12 mouse cellular contexts compared by ENCODE assay signal in genomic region chr5:124193286-124194112, GRCm38 (mm10). TPM values are rescaled to one million over a fixed set of nuclear protein-coding genes. Genes with fewer than 3 reads are reported as not detected.
DNase-seq lines count a peak whose midpoint lies in the region; ATAC-seq and TF ChIP-seq lines count a peak whose summit lies in the region.
"Had no signal": no experiment of that assay in that cellular context is flagged by ENCODE, and none has a peak within 500 bp of the region (broad histone marks: within the 10 kb centered on the region; RNA-seq: fewer than 3 reads in every experiment).

No protein-coding gene starts in this region.

- no peaks in the 10 kb centered on the region for H3K27me3 ChIP-seq in intestine, embryonic 15.5 days (replicated peaks)
- no peaks in the 10 kb centered on the region for H3K27me3 ChIP-seq in intestine, postnatal 0 days (replicated peaks; ENCODE audit: control insufficient read depth, insufficient read depth, low read length)
- H3K27me3 ChIP-seq in forebrain, embryonic 13.5 days: no peaks in the 10 kb centered on the region
- H3K27me3 ChIP-seq in midbrain, embryonic 13.5 days: no peaks in the 10 kb centered on the region
- H3K27me3 ChIP-seq: megakaryocyte, embryonic 14.5 days had no signal

- 0 out of 2 replicates have a peak, but pooled peaks have one; percentile 23 for ATAC-seq in intestine, embryonic 15.5 days
- no peak for ATAC-seq in intestine, postnatal 0 days
- peak; percentile 59; the same call in 1 of the 2 replicates for ATAC-seq in forebrain, embryonic 13.5 days
- ATAC-seq in midbrain, embryonic 13.5 days: peak; percentile 68
- no peak for ATAC-seq in erythroid progenitor cell, adult 5-6 weeks (replicated peaks; ENCODE audit: low FRiP score, poor library complexity, severe bottlenecking)
- no peak for ATAC-seq in megakaryocyte progenitor cell, adult 5-6 weeks (replicated peaks; ENCODE audit: poor library complexity)

- no peaks in the 10 kb centered on the region for H3K9me3 ChIP-seq in intestine, embryonic 15.5 days
- H3K9me3 ChIP-seq in intestine, postnatal 0 days (ENCODE audit: control insufficient read depth): no peaks in the 10 kb centered on the region
- H3K9me3 ChIP-seq in forebrain, embryonic 13.5 days (replicated peaks): no peaks in the 10 kb centered on the region
- H3K9me3 ChIP-seq in midbrain, embryonic 13.5 days: no peaks in the 10 kb centered on the region
- H3K9me3 ChIP-seq: megakaryocyte, embryonic 14.5 days had no signal

- DNase-seq in thymus, postnatal 10 days (ENCODE audit: low spot score in 2 of 2): peak; percentile 59 to 61
- DNase-seq: cerebellum, adult 18-20 months; layer of hippocampus, adult 9-11 months; right cerebral cortex, adult 18-20 months had no signal

- no peak overlapping the region for H3K27ac ChIP-seq in intestine, embryonic 15.5 days
- H3K27ac ChIP-seq in intestine, postnatal 0 days (ENCODE audit: low read depth, low read length): no peak overlapping the region
- H3K27ac ChIP-seq in forebrain, embryonic 13.5 days: peak overlapping the region; percentile 2; the same call in 1 of the 2 replicates
- H3K27ac ChIP-seq in midbrain, embryonic 13.5 days: peak overlapping the region; percentile 70
- H3K27ac ChIP-seq: liver, embryonic 14.5 days had no signal

- H3K4me2 ChIP-seq in intestine, embryonic 15.5 days (replicated peaks): no peak overlapping the region
- no peak overlapping the region for H3K4me2 ChIP-seq in intestine, postnatal 0 days (replicated peaks; ENCODE audit: low read depth)
- peak overlapping the region; percentile 39 for H3K4me2 ChIP-seq in forebrain, embryonic 13.5 days
- H3K4me2 ChIP-seq in midbrain, embryonic 13.5 days (replicated peaks): peak overlapping the region; percentile 33

- H3K9ac ChIP-seq in intestine, embryonic 15.5 days: no peak overlapping the region
- H3K9ac ChIP-seq in intestine, postnatal 0 days (ENCODE audit: low read depth, low read length): no peak overlapping the region
- peak overlapping the region; percentile 50; the same call in 1 of the 2 replicates for H3K9ac ChIP-seq in forebrain, embryonic 13.5 days
- peak overlapping the region; percentile 54 for H3K9ac ChIP-seq in midbrain, embryonic 13.5 days (replicated peaks)
- H3K9ac ChIP-seq: liver, embryonic 14.5 days had no signal

- TF ChIP-seq CTCF in intestine, postnatal 0 days (IDR thresholded peaks at IDR 0.05; ENCODE audit: low read depth): no peak

- H3K36me3 ChIP-seq in intestine, embryonic 15.5 days: no peaks in the 10 kb centered on the region
- no peaks in the 10 kb centered on the region for H3K36me3 ChIP-seq in intestine, postnatal 0 days (ENCODE audit: control insufficient read depth, insufficient read depth)
- no peaks in the 10 kb centered on the region for H3K36me3 ChIP-seq in forebrain, embryonic 13.5 days (ENCODE audit: poor library complexity, severe bottlenecking)
- H3K36me3 ChIP-seq in midbrain, embryonic 13.5 days: no peaks in the 10 kb centered on the region

- H3K4me3 ChIP-seq in intestine, embryonic 15.5 days (replicated peaks): no peak overlapping the region
- no peak overlapping the region for H3K4me3 ChIP-seq in intestine, postnatal 0 days (ENCODE audit: low read depth, low read length)
- H3K4me3 ChIP-seq in forebrain, embryonic 13.5 days: no peak overlapping the region
- H3K4me3 ChIP-seq in midbrain, embryonic 13.5 days (replicated peaks): no peak overlapping the region
- H3K4me3 ChIP-seq: megakaryocyte, embryonic 14.5 days had no signal

- H3K4me1 ChIP-seq in intestine, embryonic 15.5 days (replicated peaks): peaks cover 3% of the 10 kb centered on the region; the same call in 1 of the 2 replicates
- H3K4me1 ChIP-seq in intestine, postnatal 0 days (replicated peaks; ENCODE audit: control insufficient read depth, insufficient read depth, low read length): 0 out of 2 replicates have a peak, but pooled peaks cover 3% of the 10 kb centered on the region
- peaks cover 30% of the 10 kb centered on the region for H3K4me1 ChIP-seq in forebrain, embryonic 13.5 days
- H3K4me1 ChIP-seq in midbrain, embryonic 13.5 days (replicated peaks): peaks cover 48% of the 10 kb centered on the region

- 77% methylated on average over 24 of the region's 24 CpGs for WGBS in intestine, embryonic 15.5 days
- 80% methylated on average over 24 of the region's 24 CpGs for WGBS in intestine, postnatal 0 days
- 52% methylated on average over 24 of the region's 24 CpGs for WGBS in forebrain, embryonic 13.5 days
- WGBS in midbrain, embryonic 13.5 days: 67% methylated on average over 24 of the region's 24 CpGs

RNA-seq across cellular contexts. Expression of gene Pitpnm2, which starts 56.1 kb away (rescaled TPM):
- polyA plus RNA-seq in intestine, embryonic 15.5 days (2015; fragmentation: Nextera tagmentation; extraction: Ambion mirVana): 3.1 and 3.8 TPM in 2 replicates
- 1.5 and 1.9 TPM in 2 replicates for polyA plus RNA-seq in intestine, postnatal 0 days (2015; fragmentation: Nextera tagmentation; extraction: Ambion mirVana)
- 5.4 and 6.5 TPM in 2 replicates for polyA plus RNA-seq in forebrain, embryonic 13.5 days (2015; fragmentation: Nextera tagmentation; extraction: Ambion mirVana)
- polyA plus RNA-seq in midbrain, embryonic 13.5 days (2015; fragmentation: Nextera tagmentation; extraction: Ambion mirVana): 6.6 and 7.7 TPM in 2 replicates
- total RNA-seq in erythroid progenitor cell, adult 5-6 weeks (2015; ENCODE audit: low replicate concordance): 0.42 and 2.5 TPM in 2 replicates
- 0.51 and 0.76 TPM in 2 replicates for total RNA-seq in erythroid progenitor cell, adult 5-6 weeks (2017; ENCODE audit: low replicate concordance)
- 6.0 and 7.5 TPM in 2 replicates for total RNA-seq in megakaryocyte progenitor cell, adult 5-6 weeks (2015)
- 2.5 and 3.1 TPM in 2 replicates for total RNA-seq in megakaryocyte progenitor cell, adult 5-6 weeks (2017)

Comparison
In these comparisons a context has a peak if more than half of its experiments do, and no peak if none do; other contexts are left out.
1. ATAC-seq: peak in intestine, embryonic 15.5 days (single experiment), forebrain, embryonic 13.5 days (single experiment) and midbrain, embryonic 13.5 days (single experiment); none in intestine, postnatal 0 days (single experiment), erythroid progenitor cell, adult 5-6 weeks (single experiment) and megakaryocyte progenitor cell, adult 5-6 weeks (single experiment).
2. H3K27ac ChIP-seq: peak in forebrain, embryonic 13.5 days (single experiment) and midbrain, embryonic 13.5 days (single experiment); none in intestine, embryonic 15.5 days (single experiment) and intestine, postnatal 0 days (single experiment).
3. H3K4me2 ChIP-seq: peak in forebrain, embryonic 13.5 days (single experiment) and midbrain, embryonic 13.5 days (single experiment); none in intestine, embryonic 15.5 days (single experiment) and intestine, postnatal 0 days (single experiment).
4. H3K9ac ChIP-seq: peak in forebrain, embryonic 13.5 days (single experiment) and midbrain, embryonic 13.5 days (single experiment); none in intestine, embryonic 15.5 days (single experiment) and intestine, postnatal 0 days (single experiment).